Mouse (Mus musculus) hindbrain, embryonic 14.5 days (tissue): ENCODE data around the gene Ninj2. TPM values are rescaled to one million over a fixed set of nuclear protein-coding genes. Genes with fewer than 3 reads are reported as not detected.

Experiments used
- ATAC-seq: fragments of 200-750 bp; cut with Nextera tagmentation; 2 replicates; pipeline ENCODE4 v1.8.0; 2017; ENCODE audit warnings: moderate number of reproducible peaks, mild to moderate bottlenecking, moderate TSS enrichment, moderate library complexity; ENCODE audit not compliant: low FRiP score
- DNase-seq: peaks from one replicate; pipeline ENCODE4 v3.0.0-alpha.2; 2015; ENCODE audit warnings: low spot score
- H3K27ac ChIP-seq: fragments of 300-500 bp; sonication (generic); 2 replicates; pipeline ENCODE4 v1.5.1; 2014; ENCODE audit warnings: mild to moderate bottlenecking, moderate library complexity
- H3K27me3 ChIP-seq: fragments of 300-500 bp; sonication (generic); 2 replicates; pipeline ENCODE4 v1.6.1; 2014; ENCODE audit warnings: mild to moderate bottlenecking, low read length, mixed read lengths; ENCODE audit not compliant: control insufficient read depth, insufficient read depth
- H3K36me3 ChIP-seq: fragments of 300-500 bp; sonication (generic); replicated peaks from 2 replicates; pipeline ENCODE4 v1.6.1; 2014; ENCODE audit not compliant: control insufficient read depth, insufficient read depth
- H3K4me1 ChIP-seq: fragments of 300-500 bp; sonication (generic); replicated peaks from 2 replicates; pipeline ENCODE4 v1.6.1; 2014; ENCODE audit warnings: antibody characterized with exemption, low read length, mixed read lengths; ENCODE audit not compliant: control insufficient read depth, insufficient read depth
- H3K4me2 ChIP-seq: fragments of 300-500 bp; sonication (generic); replicated peaks from 2 replicates; pipeline ENCODE4 v1.6.1; 2014; ENCODE audit warnings: mild to moderate bottlenecking, moderate library complexity
- H3K4me3 ChIP-seq: fragments of 300-500 bp; sonication (generic); replicated peaks from 2 replicates; pipeline ENCODE4 v1.5.1; 2014; ENCODE audit warnings: mild to moderate bottlenecking, low read length
- H3K9ac ChIP-seq: fragments of 300-500 bp; sonication (generic); 2 replicates; pipeline ENCODE4 v1.6.1; 2014
- H3K9me3 ChIP-seq: fragments of 300-500 bp; sonication (generic); 2 replicates; pipeline ENCODE4 v1.6.1; 2016; ENCODE audit warnings: low read length; ENCODE audit not compliant: control insufficient read depth
- WGBS: fragments of 180-500 bp; shearing (Covaris S2); extraction: QIAGEN DNeasy Blood & Tissue Kit; methylation state at CpG from one replicate; pipeline ENCODE4 v1.1.7; 2014; 5-methylcytosine and 5-hydroxymethylcytosine counted together
- polyA plus RNA-seq: library from polyadenylated mRNA; unstranded; fragments of >200 nt; fragmentation: Nextera tagmentation; extraction: Ambion mirVana; gene quantifications from 2 replicates; pipeline ENCODE4 v1.2.1, GENCODE M21; 2014

The Ninj2 gene
- polyA plus RNA-seq, 1 experiment from 2014 or later: not detected

GRCm38 (mm10) chr6:120114271-120114670 lies 21.1 kb downstream of the Ninj2 start:
- Histone ChIP-seq H3K4me2 (no peak overlapping the region), H3K9me3 (no peaks in the 10 kb centered on the region), H3K27ac (no peak overlapping the region), H3K27me3 (no peaks in the 10 kb centered on the region), H3K9ac (no peak overlapping the region), H3K36me3 (no peaks in the 10 kb centered on the region), H3K4me3 (no peak overlapping the region), H3K4me1 (peaks cover 10% of the 10 kb centered on the region)
- no peak for ATAC-seq
- WGBS: 58% methylated on average over 1 of the region's 1 CpGs
- DNase-seq: no peak

- Histone ChIP-seq H3K27me3 (no peaks in the 10 kb centered on the region), H3K27ac (no peak overlapping the region), H3K9me3 (no peaks in the 10 kb centered on the region), H3K9ac (no peak overlapping the region), H3K4me2 (no peak overlapping the region), H3K4me1 (peaks cover 10% of the 10 kb centered on the region), H3K4me3 (no peak overlapping the region), H3K36me3 (no peaks in the 10 kb centered on the region)
- no peak for ATAC-seq
- 14% methylated on average over 7 of the region's 7 CpGs for WGBS
- no peak for DNase-seq
These were observed 21.5 kb downstream of the Ninj2 start for GRCm38 (mm10) chr6:120114698-120115097.

GRCm38 (mm10) chr6:120115443-120115842 lies 22.3 kb downstream of the Ninj2 start:
- 54% methylated on average over 3 of the region's 3 CpGs for WGBS
- no peaks in the 10 kb centered on the region for H3K36me3 ChIP-seq
- no peak overlapping the region for H3K4me2 ChIP-seq
- no peak overlapping the region for H3K9ac ChIP-seq
- ATAC-seq (no peak), DNase-seq (no peak)
- no peaks in the 10 kb centered on the region for H3K27me3 ChIP-seq
- H3K4me3 ChIP-seq: no peak overlapping the region
- H3K27ac ChIP-seq: no peak overlapping the region
- no peaks in the 10 kb centered on the region for H3K9me3 ChIP-seq
- H3K4me1 ChIP-seq: peaks cover 10% of the 10 kb centered on the region

GRCm38 (mm10) chr6:120119824-120120223 lies 26.7 kb downstream of the Ninj2 start:
- 82% methylated on average over 5 of the region's 5 CpGs for WGBS
- Histone ChIP-seq H3K9me3 (no peaks in the 10 kb centered on the region), H3K36me3 (no peaks in the 10 kb centered on the region), H3K4me2 (no peak overlapping the region), H3K4me1 (no peaks in the 10 kb centered on the region), H3K4me3 (no peak overlapping the region), H3K27ac (no peak overlapping the region), H3K9ac (no peak overlapping the region), H3K27me3 (no peaks in the 10 kb centered on the region)
- DNase-seq (no peak), ATAC-seq (no peak)

GRCm38 (mm10) chr6:120124688-120125087 lies 31.5 kb downstream of the Ninj2 start:
- DNase-seq (no peak), ATAC-seq (no peak)
- Histone ChIP-seq H3K4me1 (no peaks in the 10 kb centered on the region), H3K27me3 (no peaks in the 10 kb centered on the region), H3K4me3 (no peak overlapping the region), H3K4me2 (no peak overlapping the region), H3K9ac (no peak overlapping the region), H3K9me3 (no peaks in the 10 kb centered on the region), H3K27ac (no peak overlapping the region), H3K36me3 (no peaks in the 10 kb centered on the region)
- 93% methylated on average over 7 of the region's 7 CpGs for WGBS

GRCm38 (mm10) chr6:120126456-120126855 lies 33.3 kb downstream of the Ninj2 start:
- Histone ChIP-seq H3K27ac (no peak overlapping the region), H3K4me3 (no peak overlapping the region), H3K36me3 (no peaks in the 10 kb centered on the region), H3K9ac (no peak overlapping the region), H3K9me3 (no peaks in the 10 kb centered on the region), H3K4me2 (no peak overlapping the region), H3K4me1 (no peaks in the 10 kb centered on the region), H3K27me3 (no peaks in the 10 kb centered on the region)
- DNase-seq (no peak), ATAC-seq (no peak)
- WGBS: 94% methylated on average over 8 of the region's 8 CpGs

GRCm38 (mm10) chr6:120127321-120127720 lies 34.2 kb downstream of the Ninj2 start:
- Histone ChIP-seq H3K9me3 (no peaks in the 10 kb centered on the region), H3K27ac (no peak overlapping the region), H3K4me1 (no peaks in the 10 kb centered on the region), H3K27me3 (no peaks in the 10 kb centered on the region), H3K4me3 (no peak overlapping the region), H3K4me2 (no peak overlapping the region), H3K36me3 (no peaks in the 10 kb centered on the region), H3K9ac (no peak overlapping the region)
- ATAC-seq (no peak), DNase-seq (no peak)
- 97% methylated on average over 7 of the region's 7 CpGs for WGBS

GRCm38 (mm10) chr6:120134748-120135147 lies 41.6 kb downstream of the Ninj2 start:
- 85% methylated on average over 4 of the region's 4 CpGs for WGBS

GRCm38 (mm10) chr6:120145439-120145838 lies 52.3 kb downstream of the Ninj2 start:
- WGBS: 90% methylated on average over 1 of the region's 1 CpGs
- DNase-seq: no peak
- ATAC-seq: no peak

More at GRCm38 (mm10) chr6:120134748-120135147, 41.6 kb downstream of the Ninj2 start:
- H3K4me3 ChIP-seq: no peak overlapping the region
- H3K4me1 ChIP-seq: no peaks in the 10 kb centered on the region
- ATAC-seq (no peak), DNase-seq (no peak)
- no peak overlapping the region for H3K9ac ChIP-seq
- no peak overlapping the region for H3K27ac ChIP-seq
- no peaks in the 10 kb centered on the region for H3K9me3 ChIP-seq
- no peaks in the 10 kb centered on the region for H3K27me3 ChIP-seq
- no peak overlapping the region for H3K4me2 ChIP-seq
- no peaks in the 10 kb centered on the region for H3K36me3 ChIP-seq

GRCm38 (mm10) chr6:120146676-120147075 lies 53.5 kb downstream of the Ninj2 start:
- WGBS: 66% methylated on average over 10 of the region's 10 CpGs
- Histone ChIP-seq H3K4me2 (no peak overlapping the region), H3K36me3 (no peaks in the 10 kb centered on the region), H3K27ac (no peak overlapping the region), H3K4me1 (no peaks in the 10 kb centered on the region), H3K27me3 (no peaks in the 10 kb centered on the region), H3K4me3 (no peak overlapping the region), H3K9me3 (no peaks in the 10 kb centered on the region), H3K9ac (no peak overlapping the region)
- no peak for DNase-seq
- no peak for ATAC-seq

More at GRCm38 (mm10) chr6:120145439-120145838, 52.3 kb downstream of the Ninj2 start:
- Histone ChIP-seq H3K27ac (no peak overlapping the region), H3K4me2 (no peak overlapping the region), H3K36me3 (no peaks in the 10 kb centered on the region), H3K4me3 (no peak overlapping the region), H3K9me3 (no peaks in the 10 kb centered on the region), H3K27me3 (no peaks in the 10 kb centered on the region), H3K4me1 (no peaks in the 10 kb centered on the region), H3K9ac (no peak overlapping the region)
